Mouse (Mus musculus) NIH3T3 (cell line): ENCODE measurements around the gene Cog1.

Experiments
- DNase-seq: peaks from one replicate; pipeline ENCODE4 v3.0.0-alpha.2; 2012; ENCODE audit warnings: low read depth

Gene Cog1

DNA sequence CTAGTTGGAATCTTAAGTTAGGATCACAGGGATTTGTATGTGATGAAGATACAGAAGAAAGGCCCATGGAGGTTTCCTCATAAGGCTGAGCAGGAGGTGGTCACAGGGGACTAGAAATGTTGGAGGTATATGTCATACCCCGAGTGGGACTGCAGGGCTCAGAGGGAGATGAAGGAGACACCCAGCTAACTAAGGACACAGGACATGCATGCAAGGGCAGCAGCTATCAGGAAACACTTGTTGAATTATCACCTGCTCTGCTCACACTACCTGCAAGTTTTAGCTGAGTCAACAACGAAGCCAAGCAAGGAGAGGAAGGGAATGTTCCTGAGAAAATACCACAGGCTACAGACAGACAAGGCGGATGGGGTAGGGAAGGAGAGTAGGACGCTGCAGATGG lies 18.7 kb downstream of the Cog1 start:
- no peak for DNase-seq

DNA sequence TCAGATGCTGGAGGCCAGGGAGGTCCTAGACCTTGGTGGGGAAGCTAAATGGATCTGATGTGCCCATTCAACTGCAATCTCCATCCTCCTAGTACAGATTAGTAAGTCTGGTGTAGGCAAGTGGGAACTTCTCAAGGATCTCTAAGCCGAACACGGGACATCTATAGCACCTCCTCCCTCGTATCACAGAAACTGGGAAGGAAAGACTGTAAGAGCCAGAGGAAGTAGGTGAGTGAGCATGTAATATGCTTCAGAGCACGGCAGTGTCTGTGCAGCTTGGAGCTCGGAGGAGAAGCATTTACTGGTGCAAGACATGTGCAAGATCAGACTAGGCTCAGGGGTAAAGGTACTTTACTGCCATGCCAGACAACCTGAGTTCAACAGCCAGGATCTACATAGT lies 19.9 kb downstream of the Cog1 start:
- DNase-seq = no peak

GRCm38 (mm10) chr11:113669711-113670110 lies 20.7 kb downstream of the Cog1 start:
- no peak for DNase-seq

GRCm38 (mm10) chr11:113673614-113674013 lies 24.6 kb downstream of the Cog1 start:
- no peak for DNase-seq

- no peak for DNase-seq
Observed at GRCm38 (mm10) chr11:113674595-113674994, 25.6 kb downstream of the Cog1 start.

GRCm38 (mm10) chr11:113676847-113677246 lies 27.9 kb downstream of the Cog1 start:
- no peak for DNase-seq

- no peak for DNase-seq
Observed at GRCm38 (mm10) chr11:113677378-113677777, 28.4 kb downstream of the Cog1 start.

GRCm38 (mm10) chr11:113678373-113678772 lies 29.4 kb downstream of the Cog1 start:
- DNase-seq = no peak

GRCm38 (mm10) chr11:113680954-113681353 lies 32.0 kb downstream of the Cog1 start:
- DNase-seq = no peak

GRCm38 (mm10) chr11:113681979-113682378 lies 33.0 kb downstream of the Cog1 start:
- DNase-seq = no peak

- DNase-seq = peak; percentile 60
Observed at GRCm38 (mm10) chr11:113682897-113683626, 34.1 kb downstream of the Cog1 start.

DNA sequence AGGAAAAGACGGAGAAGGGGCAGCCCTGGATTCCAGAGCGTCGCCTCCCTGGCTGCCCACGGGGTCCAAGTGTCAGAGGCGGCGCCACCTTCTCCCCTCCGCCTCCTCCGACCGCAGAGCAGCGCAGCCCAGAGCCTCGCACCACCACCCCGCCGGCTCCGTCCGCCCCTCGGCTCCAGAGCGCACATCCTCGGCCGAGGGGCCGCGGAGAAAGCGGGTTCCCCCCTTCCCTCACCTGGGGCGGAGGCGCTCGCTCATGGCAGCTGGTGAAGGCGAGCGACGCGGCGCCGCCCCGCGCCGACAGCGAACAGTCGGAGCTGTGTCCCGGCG lies 34.6 kb downstream of the Cog1 start:
- no peak for DNase-seq

- DNase-seq = peak; percentile 94
Observed at GRCm38 (mm10) chr11:113683957-113684706, 35.2 kb downstream of the Cog1 start, which contains the start of the genes Fam104a and D11Wsu47e. Gene Fam104a (minus strand): TSS chr11:113684155. Gene D11Wsu47e (plus strand): TSS chr11:113684412.

DNA sequence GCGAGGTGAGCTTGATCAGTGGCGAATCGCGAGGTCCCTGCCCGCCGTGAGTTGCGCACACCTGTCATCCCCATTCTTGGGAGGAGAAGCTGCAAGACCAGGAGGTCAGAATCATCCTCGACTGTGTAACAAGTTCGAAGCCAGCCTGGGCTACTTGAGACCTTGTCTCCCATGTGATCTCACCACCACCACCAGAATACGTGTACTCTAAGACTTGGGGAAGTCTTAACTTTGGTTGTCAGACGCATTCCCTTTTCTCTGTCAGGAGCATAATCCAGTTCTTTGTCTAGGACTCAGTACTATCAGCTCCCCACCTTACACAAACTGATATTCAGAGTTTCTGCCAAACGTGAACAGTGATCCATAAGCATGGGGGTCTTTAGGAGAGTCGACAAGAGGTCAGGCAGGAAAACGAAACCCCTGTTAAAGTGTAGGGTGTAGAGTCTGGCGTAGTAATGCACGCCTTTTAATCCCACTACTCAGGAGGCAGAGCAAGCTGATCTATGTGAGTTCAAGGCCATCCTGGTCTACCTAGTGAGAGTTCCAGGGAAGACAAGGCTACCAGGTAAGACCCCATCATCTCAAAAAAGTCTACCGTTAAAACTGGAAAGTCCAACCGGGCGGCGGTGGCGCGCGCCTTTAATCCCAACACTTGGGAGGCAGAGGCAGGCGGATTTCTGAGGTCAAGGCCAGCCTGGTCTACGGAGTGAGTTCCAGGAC lies 35.9 kb downstream of the Cog1 start:
- no peak for DNase-seq

GRCm38 (mm10) chr11:113687031-113687430 lies 38.1 kb downstream of the Cog1 start:
- peak; percentile 58 for DNase-seq

- no peak for DNase-seq
Observed at GRCm38 (mm10) chr11:113690506-113690905, 41.5 kb downstream of the Cog1 start.

DNA sequence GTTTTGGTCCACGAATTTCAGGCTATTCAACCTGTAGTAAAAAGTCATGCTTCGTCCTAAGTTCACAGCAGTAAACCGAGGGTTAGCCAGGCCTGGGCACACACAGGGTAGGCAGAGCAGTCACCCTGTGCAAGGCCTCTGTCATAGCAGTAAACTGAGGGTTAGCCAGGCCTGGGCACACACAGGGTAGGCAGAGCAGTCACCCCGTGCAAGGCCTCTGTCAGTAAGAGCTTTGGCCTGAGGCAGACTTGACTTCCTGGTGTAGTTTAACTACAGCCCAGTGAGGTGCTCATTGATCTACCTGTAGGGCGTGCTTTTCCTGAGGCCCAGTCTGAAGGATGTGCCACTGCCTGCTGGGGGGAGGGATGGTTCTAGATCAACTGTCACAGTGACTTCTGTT lies 42.3 kb downstream of the Cog1 start:
- no peak for DNase-seq

GRCm38 (mm10) chr11:113691851-113692250 lies 42.9 kb downstream of the Cog1 start:
- no peak for DNase-seq

DNA sequence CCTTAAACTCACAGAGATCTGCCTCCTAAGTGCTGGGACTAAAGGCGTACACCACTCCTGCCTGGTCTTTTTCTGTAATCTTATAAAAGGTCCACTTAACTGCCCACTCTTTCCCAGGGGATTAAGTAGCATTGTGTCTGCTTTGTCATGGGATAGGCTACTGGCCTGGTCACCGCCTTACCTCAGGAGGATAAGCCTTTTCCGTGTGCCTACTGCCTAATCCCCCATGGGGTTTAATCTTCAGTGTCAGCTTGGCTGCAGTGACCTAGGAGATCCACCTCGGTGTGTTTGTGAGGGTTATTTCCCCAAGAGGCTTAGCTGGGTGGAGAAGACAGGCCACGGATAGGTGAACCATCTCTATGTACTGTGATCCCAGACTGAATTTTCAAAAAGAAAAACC lies 48.6 kb downstream of the Cog1 start:
- DNase-seq = no peak

- no peak for DNase-seq
Observed at GRCm38 (mm10) chr11:113698013-113698545, 49.1 kb downstream of the Cog1 start.

GRCm38 (mm10) chr11:113699643-113700042 lies 50.7 kb downstream of the Cog1 start:
- DNase-seq = no peak

DNA sequence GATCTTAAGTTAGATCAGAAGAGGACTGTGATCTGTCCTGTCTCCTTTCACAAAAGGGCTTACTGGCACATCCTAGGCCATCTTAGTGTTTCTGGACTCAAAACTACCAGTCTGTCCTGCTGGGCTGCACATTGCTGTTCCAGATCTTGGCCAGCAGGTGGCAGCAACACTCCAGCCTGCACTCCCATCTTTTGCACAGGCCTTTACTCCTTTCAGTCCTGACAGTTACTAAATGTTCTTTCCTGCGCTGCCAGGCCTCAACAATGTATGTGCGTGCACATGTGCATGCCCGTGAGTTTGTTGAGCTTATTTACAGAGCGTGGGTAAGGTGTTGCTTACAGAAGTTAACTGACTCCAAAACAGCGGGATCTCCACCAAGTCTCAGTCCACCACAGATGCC lies 54.8 kb downstream of the Cog1 start:
- peak; percentile 88 for DNase-seq
